Mouse (Mus musculus): ENCODE measurements at regions not wholly inside any gene's neighbourhood (a gene's known extent, or its start where the extent isn't known, plus 50 kb on each side); places are given as distances from the start of the nearest gene placed in this dataset.

DNA sequence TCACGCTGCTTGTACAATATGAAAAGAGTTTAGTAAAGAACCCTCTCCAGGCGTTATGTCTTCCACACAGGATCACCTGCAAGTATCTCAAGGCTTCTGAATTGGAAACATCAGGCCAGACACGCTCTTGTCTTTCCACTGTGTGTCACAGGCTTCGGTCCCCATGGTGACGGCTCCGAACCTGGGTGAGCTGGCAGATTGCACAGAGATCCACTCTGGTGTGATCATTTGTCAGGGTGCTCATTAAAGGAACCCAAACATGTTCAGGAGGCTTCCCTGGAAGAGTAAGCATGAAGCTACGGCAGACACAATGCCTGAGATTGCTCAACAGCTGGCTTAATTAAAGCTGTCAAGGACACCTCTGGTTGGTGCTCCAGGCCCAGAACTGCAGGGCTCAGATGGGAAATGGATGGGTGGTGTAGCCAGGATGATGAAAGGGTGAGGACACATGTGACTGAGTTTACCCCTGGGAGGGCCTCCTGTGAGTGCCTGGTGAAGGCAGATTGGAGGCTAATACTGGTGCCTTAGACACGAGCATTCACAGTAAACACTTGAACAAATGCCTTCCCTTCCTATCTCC lies 63.3 kb upstream of the Map1b start:
- TF ChIP-seq KAT2A (conservative IDR thresholded peaks at IDR 0.05; ENCODE audit: low read depth, low read length) (no peak), POLR2A (IDR thresholded peaks at IDR 0.05; ENCODE audit: control insufficient read depth in 1 of 2, insufficient read depth in 1 of 2, low read depth in 1 of 2, low read length in 2 of 2, poor library complexity in 1 of 2) (no peak), ELF1 (IDR thresholded peaks at IDR 0.05; ENCODE audit: low read depth, low read length) (no peak), USF1 (IDR thresholded peaks at IDR 0.05; ENCODE audit: low read depth, low read length) (no peak), BHLHE40 (IDR thresholded peaks at IDR 0.05; ENCODE audit: borderline replicate concordance, low read depth, low read length) (no peak), MEF2A (IDR thresholded peaks at IDR 0.05; ENCODE audit: extremely low read depth, insufficient replicate concordance, low read depth, low read length, poor library complexity, severe bottlenecking) (no peak), NELFE (IDR thresholded peaks at IDR 0.05; ENCODE audit: low read depth, low read length) (no peak), UBTF (IDR thresholded peaks at IDR 0.05; ENCODE audit: borderline replicate concordance, insufficient read depth, low read depth, low read length) (no peak), ETS1 (IDR thresholded peaks at IDR 0.05; ENCODE audit: low read depth, low read length) (no peak), CHD1 (IDR thresholded peaks at IDR 0.05; ENCODE audit: low read depth, low read length) (no peak)
- Histone ChIP-seq H3K9ac (ENCODE audit: control insufficient read depth, low read depth, low read length, poor library complexity, severe bottlenecking) (no peak overlapping the region), H3K36me3 (ENCODE audit: control insufficient read depth in 1 of 2, insufficient read depth in 2 of 2, low read length in 2 of 2) (no peaks in the 10 kb centered on the region), H3K9me3 (replicated peaks; ENCODE audit: insufficient read depth, low read length) (no peaks in the 10 kb centered on the region), H3K79me2 (ENCODE audit: control insufficient read depth, insufficient read depth, low read length, poor library complexity) (no peaks in the 10 kb centered on the region), H3K4me3 (ENCODE audit: control insufficient read depth in 1 of 2, insufficient read depth in 1 of 2, low read depth in 2 of 2, low read length in 2 of 2) (no peak overlapping the region), H3K27me3 (ENCODE audit: control insufficient read depth in 1 of 2, insufficient read depth in 2 of 2, low read length in 2 of 2) (no peaks in the 10 kb centered on the region), H3K4me1 (ENCODE audit: control insufficient read depth in 1 of 2, insufficient read depth in 2 of 2, low read length in 2 of 2) (no peaks in the 10 kb centered on the region), H3K27ac (ENCODE audit: control insufficient read depth, low read depth, low read length) (no peak overlapping the region)
- DNase-seq (ENCODE audit: low read depth, low spot score) = no peak

DNA sequence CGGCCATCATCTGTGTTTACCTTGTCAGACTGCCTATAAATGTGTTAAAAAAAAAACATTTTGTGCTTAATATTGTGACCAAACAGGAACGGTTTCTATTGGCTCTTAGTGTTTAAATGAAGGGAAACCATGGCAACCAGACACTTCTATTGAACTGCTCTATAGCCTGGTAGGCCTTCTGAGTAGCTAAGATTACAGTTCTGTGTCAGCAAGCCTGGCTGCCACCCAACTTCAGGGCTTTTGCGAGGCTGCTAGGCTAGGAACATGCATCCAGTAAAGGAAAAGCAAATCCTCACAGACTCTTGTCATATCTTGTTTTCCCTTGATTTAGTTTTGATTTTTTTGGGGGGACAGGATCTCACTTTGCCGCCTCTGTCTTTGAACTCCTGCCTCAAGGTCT lies 61.3 kb upstream of the Map1b start:
- DNase-seq (ENCODE audit: low read depth, low spot score) = no peak
- no peak overlapping the region for H3K9ac ChIP-seq (ENCODE audit: control insufficient read depth, low read depth, low read length, poor library complexity, severe bottlenecking)

More for the DNA sequence above, 61.3 kb upstream of the Map1b start:
- Histone ChIP-seq H3K27ac (ENCODE audit: control insufficient read depth, low read depth, low read length) (no peak overlapping the region), H3K4me3 (ENCODE audit: control insufficient read depth in 1 of 2, insufficient read depth in 1 of 2, low read depth in 2 of 2, low read length in 2 of 2) (no peak overlapping the region), H3K27me3 (ENCODE audit: control insufficient read depth in 1 of 2, insufficient read depth in 2 of 2, low read length in 2 of 2) (no peaks in the 10 kb centered on the region), H3K79me2 (ENCODE audit: control insufficient read depth, insufficient read depth, low read length, poor library complexity) (no peaks in the 10 kb centered on the region), H3K4me1 (ENCODE audit: control insufficient read depth in 1 of 2, insufficient read depth in 2 of 2, low read length in 2 of 2) (no peaks in the 10 kb centered on the region), H3K9me3 (replicated peaks; ENCODE audit: insufficient read depth, low read length) (no peaks in the 10 kb centered on the region), H3K36me3 (ENCODE audit: control insufficient read depth in 1 of 2, insufficient read depth in 2 of 2, low read length in 2 of 2) (no peaks in the 10 kb centered on the region)
- TF ChIP-seq TAL1 (IDR thresholded peaks at IDR 0.05; ENCODE audit: low read length) (no peak), USF1 (IDR thresholded peaks at IDR 0.05; ENCODE audit: low read depth, low read length) (no peak), SMC3 (IDR thresholded peaks at IDR 0.05; ENCODE audit: low read depth, low read length) (no peak), GABPA (IDR thresholded peaks at IDR 0.05; ENCODE audit: low read depth, low read length) (no peak), ELF1 (IDR thresholded peaks at IDR 0.05; ENCODE audit: low read depth, low read length) (no peak), ZKSCAN1 (IDR thresholded peaks at IDR 0.05; ENCODE audit: low read depth, low read length) (no peak), MXI1 (IDR thresholded peaks at IDR 0.05; ENCODE audit: low read depth, low read length) (no peak), ZMIZ1 (IDR thresholded peaks at IDR 0.05; ENCODE audit: low read depth, low read length) (no peak), RCOR1 (IDR thresholded peaks at IDR 0.05; ENCODE audit: low read depth, low read length) (no peak), TBP (IDR thresholded peaks at IDR 0.05; ENCODE audit: low read depth, low read length) (no peak), NRF1 (IDR thresholded peaks at IDR 0.05; ENCODE audit: insufficient read depth, low read depth, low read length, poor library complexity, severe bottlenecking) (no peak), CHD1 (IDR thresholded peaks at IDR 0.05; ENCODE audit: low read depth, low read length) (no peak), MEF2A (IDR thresholded peaks at IDR 0.05; ENCODE audit: extremely low read depth, insufficient replicate concordance, low read depth, low read length, poor library complexity, severe bottlenecking) (no peak), SIN3A (IDR thresholded peaks at IDR 0.05; ENCODE audit: low read length) (no peak), POLR2AphosphoS5 (IDR thresholded peaks at IDR 0.05; ENCODE audit: borderline replicate concordance, low read depth, low read length) (no peak), ETS1 (IDR thresholded peaks at IDR 0.05; ENCODE audit: low read depth, low read length) (no peak), BHLHE40 (IDR thresholded peaks at IDR 0.05; ENCODE audit: borderline replicate concordance, low read depth, low read length) (no peak), POLR2A (IDR thresholded peaks at IDR 0.05; ENCODE audit: control insufficient read depth in 1 of 2, insufficient read depth in 1 of 2, low read depth in 1 of 2, low read length in 2 of 2, poor library complexity in 1 of 2) (no peak)
